Mouse (Mus musculus) G1E (cell line): ENCODE measurements at regions not wholly inside any gene's neighbourhood (a gene's known extent, or its start where the extent isn't known, plus 50 kb on each side); places are given as distances from the start of the nearest gene placed in this dataset.

Experiments used
- CTCF ChIP-seq: IDR thresholded peaks from 2 replicates; pipeline ENCODE4 v1.5.1; 2012; ENCODE audit warnings: low read depth, low read length, inconsistent platforms, mixed read lengths
- GATA2 ChIP-seq: IDR thresholded peaks from 2 replicates; pipeline ENCODE4 v1.6.1; 2012; ENCODE audit warnings: low read depth, low read length, inconsistent platforms, borderline replicate concordance
- POLR2AphosphoS5 ChIP-seq: IDR thresholded peaks from 2 replicates; pipeline ENCODE4 v1.6.1; 2012; ENCODE audit warnings: low read depth, low read length, inconsistent platforms; ENCODE audit not compliant: insufficient replicate concordance
- TAL1 ChIP-seq: conservative IDR thresholded peaks from 2 replicates; pipeline ENCODE4 v1.6.1; 2012; ENCODE audit warnings: low read depth, low read length, inconsistent platforms, mixed read lengths

GRCm38 (mm10) chr4:124287471-124287870 lies 323.1 kb downstream of the 3100002H09Rik start:
- TF ChIP-seq CTCF, result no peak
- TF ChIP-seq POLR2AphosphoS5, result no peak
- TF ChIP-seq GATA2, result no peak
- TF ChIP-seq TAL1, result no peak
